Mouse (Mus musculus) liver, adult 2 months (tissue): ENCODE data around the gene Morn1.

Source experiments
- CTCF ChIP-seq: fragments of 200-500 bp; IDR thresholded peaks from 2 replicates; pipeline ENCODE4 v1.5.1; 2011; ENCODE audit warnings: low read depth, low read length, control low read depth
- POLR2A ChIP-seq: fragments of 200-500 bp; IDR thresholded peaks from 2 replicates; pipeline ENCODE4 v1.6.1; 2011; ENCODE audit warnings: low read length, control low read depth; ENCODE audit not compliant: insufficient read depth; ENCODE audit errors: extremely low read depth

DNA sequence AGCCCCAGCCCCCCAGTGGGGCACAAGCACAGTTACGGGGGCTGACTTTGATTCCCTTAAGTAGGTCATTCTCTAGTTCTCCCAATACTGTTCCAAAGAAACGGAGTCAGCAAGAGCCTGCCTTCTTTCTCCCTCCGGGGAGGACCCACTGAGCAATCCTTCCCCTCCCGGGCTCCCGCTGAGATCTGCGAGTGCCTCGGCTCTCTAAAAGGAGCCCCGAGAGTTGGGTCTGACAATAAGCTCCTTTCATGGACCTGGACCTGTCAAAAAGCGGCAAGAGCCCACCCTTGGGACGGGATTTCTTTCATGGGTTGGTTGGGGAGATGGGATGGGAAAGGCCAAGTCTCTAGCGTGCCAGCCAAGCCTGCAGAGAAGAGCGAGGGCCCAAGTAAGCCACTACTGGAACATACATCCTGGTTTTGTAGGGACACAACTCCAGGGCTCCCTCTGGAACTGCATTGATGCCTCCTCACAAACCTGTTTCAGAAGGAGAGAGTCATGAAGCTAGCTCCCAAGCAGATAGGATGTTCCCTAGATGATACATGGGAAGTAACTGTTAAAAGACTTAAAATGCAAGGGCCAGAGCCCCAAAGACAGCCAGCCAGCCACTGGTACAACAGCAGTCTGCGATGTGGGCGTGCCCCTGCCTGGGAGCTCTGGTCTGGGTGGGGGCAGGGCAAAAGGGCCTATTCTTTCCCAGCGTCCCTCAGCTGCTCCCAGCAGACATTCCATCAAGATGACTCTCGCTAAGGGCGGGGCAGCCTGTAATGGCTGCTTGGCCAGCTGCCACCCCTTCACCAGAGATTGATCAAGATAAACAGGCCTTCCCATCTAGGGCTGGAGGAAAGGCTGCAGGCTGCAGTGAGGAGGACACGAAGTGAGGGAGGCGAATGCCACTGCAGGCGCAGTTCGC is 86.8 kb downstream of the Morn1 start:
- TF ChIP-seq CTCF (no peak), POLR2A (no peak)
